Mouse (Mus musculus): ENCODE measurements around the gene Sbp. TPM values are rescaled to one million over a fixed set of nuclear protein-coding genes. Genes with fewer than 3 reads are reported as not detected.

The Sbp gene
- total RNA-seq, 2 experiments from 2014 or later = not detected

- ATAC-seq (ENCODE audit: poor library complexity, severe bottlenecking) = no peak
Observed at GRCm38 (mm10) chr17:23989802-23990201, 48.3 kb downstream of the Sbp start.

GRCm38 (mm10) chr17:23992789-23993553 lies 51.5 kb downstream of the Sbp start:
- no peak for ATAC-seq (ENCODE audit: poor library complexity, severe bottlenecking)

DNA sequence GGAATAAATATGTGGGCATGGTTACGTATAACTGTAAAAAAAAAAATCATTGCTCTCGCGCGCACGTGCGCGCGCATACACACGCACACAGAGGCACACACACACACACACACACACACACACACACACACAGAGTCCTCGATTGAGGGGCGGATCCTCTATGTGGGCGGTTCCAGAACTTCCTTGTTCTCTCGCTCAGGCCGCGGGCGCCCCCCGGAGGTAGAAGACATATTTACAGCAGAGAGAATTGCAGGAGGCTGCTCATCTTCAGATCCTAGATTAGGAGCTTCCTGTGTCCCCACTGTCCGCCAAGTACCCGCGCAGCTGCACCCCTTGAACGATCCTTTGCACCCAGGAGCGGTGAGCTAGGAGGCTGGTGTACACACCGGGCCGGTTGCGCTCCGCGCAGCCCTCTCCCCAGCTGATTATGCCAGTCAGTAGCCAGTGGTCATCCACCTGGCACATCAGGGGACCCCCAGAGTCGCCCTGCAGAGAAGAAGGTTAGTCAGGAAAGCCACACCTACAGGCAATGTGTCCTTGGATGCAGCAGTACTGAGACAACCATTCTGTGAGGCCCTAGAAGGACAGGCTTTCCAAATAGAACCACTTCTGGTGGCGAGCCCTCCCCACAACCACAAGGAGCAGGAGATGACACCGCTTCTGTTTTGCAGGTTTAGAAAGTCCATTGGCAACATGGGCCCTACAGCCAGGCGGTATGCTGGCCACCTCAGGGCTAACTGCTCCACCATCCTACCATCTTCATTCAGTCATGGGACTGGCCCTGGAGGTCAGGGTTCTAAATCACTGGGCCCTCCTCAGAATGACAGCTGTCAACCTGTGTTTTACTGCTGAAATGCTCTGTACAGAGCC lies 52.3 kb downstream of the Sbp start:
- peak; percentile 98 for ATAC-seq (ENCODE audit: poor library complexity, severe bottlenecking)

DNA sequence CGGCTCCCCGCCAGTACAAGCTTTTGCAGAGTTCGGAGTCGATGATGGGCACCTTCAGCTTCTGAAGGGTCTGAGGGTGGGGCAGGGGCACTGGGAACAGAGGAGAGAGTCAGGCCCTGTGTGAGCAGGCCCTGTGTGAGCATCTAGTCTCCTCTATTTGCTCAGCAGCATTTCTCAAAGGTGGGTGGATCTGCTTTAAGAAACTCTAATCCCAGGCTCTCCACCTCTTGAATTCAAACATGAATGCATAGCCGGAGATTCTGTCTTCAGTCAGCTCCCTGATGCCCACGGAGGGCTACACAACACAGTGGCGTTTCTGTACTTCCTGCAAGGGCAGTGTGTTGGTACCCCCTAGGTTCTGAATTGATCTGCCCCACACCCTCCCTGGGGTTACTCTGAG lies 53.2 kb downstream of the Sbp start:
- no peak for ATAC-seq (ENCODE audit: poor library complexity, severe bottlenecking)

Other genes with a start within 250 kb of the Sbp start
- not detected in 2 replicates for gene 1520401A03Rik, start 218.9 kb upstream of the Sbp start, total RNA-seq (2015)
- not detected in 2 replicates for gene 1520401A03Rik, start 218.9 kb upstream of the Sbp start, total RNA-seq (2017)
- gene Pkmyt1, start 215.3 kb upstream of the Sbp start, total RNA-seq (2015) = 31.1 and 32.2 TPM in 2 replicates
- gene Pkmyt1, start 215.3 kb upstream of the Sbp start, total RNA-seq (2017) = 15.9 and 16.6 TPM in 2 replicates
- 3.3 and 4.1 TPM in 2 replicates for gene Paqr4, start 200.8 kb upstream of the Sbp start, total RNA-seq (2015)
- gene Paqr4, start 200.8 kb upstream of the Sbp start, total RNA-seq (2017) = 7.6 and 10.1 TPM in 2 replicates
- not detected in 2 replicates for gene Kremen2, start 195.8 kb upstream of the Sbp start, total RNA-seq (2015)
- not detected in 2 replicates for gene Kremen2, start 195.8 kb upstream of the Sbp start, total RNA-seq (2017)
- gene Flywch1, start 170.1 kb upstream of the Sbp start, total RNA-seq (2015) = 3.1 and 3.7 TPM in 2 replicates
- 7.7 and 12.0 TPM in 2 replicates for gene Flywch1, start 170.1 kb upstream of the Sbp start, total RNA-seq (2017)
- 0.66 TPM in 1 of 2 replicates, not detected in the other for gene Flywch2, start 155.6 kb upstream of the Sbp start, total RNA-seq (2015)
- 0.92 TPM in 1 of 2 replicates, not detected in the other for gene Flywch2, start 155.6 kb upstream of the Sbp start, total RNA-seq (2017)
- 210 and 224 TPM in 2 replicates for gene Srrm2, start 151.1 kb upstream of the Sbp start, total RNA-seq (2015)
- gene Srrm2, start 151.1 kb upstream of the Sbp start, total RNA-seq (2017) = 81.2 and 117 TPM in 2 replicates
- 283 and 294 TPM in 2 replicates for gene Elob, start 112.5 kb upstream of the Sbp start, total RNA-seq (2015)
- 113 and 140 TPM in 2 replicates for gene Elob, start 112.5 kb upstream of the Sbp start, total RNA-seq (2017)
- gene Prss33, start 105.6 kb upstream of the Sbp start, total RNA-seq (2015) = not detected in 2 replicates
- not detected in 2 replicates for gene Prss33, start 105.6 kb upstream of the Sbp start, total RNA-seq (2017)
- not detected in 2 replicates for gene Prss32, start 97.8 kb upstream of the Sbp start, total RNA-seq (2015)
- gene Prss32, start 97.8 kb upstream of the Sbp start, total RNA-seq (2017) = not detected in 2 replicates
- gene Prss41, start 97.5 kb upstream of the Sbp start, total RNA-seq (2015) = not detected in 2 replicates
- gene Prss41, start 97.5 kb upstream of the Sbp start, total RNA-seq (2017) = not detected in 2 replicates
- gene Prss21, start 73.6 kb upstream of the Sbp start, total RNA-seq (2015) = not detected in 2 replicates
- not detected in 2 replicates for gene Prss21, start 73.6 kb upstream of the Sbp start, total RNA-seq (2017)
- not detected in 2 replicates for gene Dcpp1, start 60.8 kb upstream of the Sbp start, total RNA-seq (2015)
- not detected in 2 replicates for gene Dcpp1, start 60.8 kb upstream of the Sbp start, total RNA-seq (2017)
- not detected in 2 replicates for gene Dcpp2, start 60.8 kb upstream of the Sbp start, total RNA-seq (2015)
- not detected in 2 replicates for gene Dcpp2, start 60.8 kb upstream of the Sbp start, total RNA-seq (2017)
- not detected in 2 replicates for gene Dcpp3, start 24.2 kb upstream of the Sbp start, total RNA-seq (2015)
- gene Dcpp3, start 24.2 kb upstream of the Sbp start, total RNA-seq (2017) = not detected in 2 replicates
- gene Sbpl, start 13.6 kb downstream of the Sbp start, total RNA-seq (2015) = not detected in 2 replicates
- gene Sbpl, start 13.6 kb downstream of the Sbp start, total RNA-seq (2017) = not detected in 2 replicates
- gene Prss30, start 38.9 kb downstream of the Sbp start, total RNA-seq (2015) = 1.2 and 2.5 TPM in 2 replicates
- gene Prss30, start 38.9 kb downstream of the Sbp start, total RNA-seq (2017) = 0.89 and 1.2 TPM in 2 replicates
- gene Prss22, start 56.4 kb downstream of the Sbp start, total RNA-seq (2015) = not detected in 2 replicates
- gene Prss22, start 56.4 kb downstream of the Sbp start, total RNA-seq (2017) = not detected in 2 replicates
- not detected in 2 replicates for gene Prss27, start 96.5 kb downstream of the Sbp start, total RNA-seq (2015)
- not detected in 2 replicates for gene Prss27, start 96.5 kb downstream of the Sbp start, total RNA-seq (2017)
- 12.0 and 16.7 TPM in 2 replicates for gene Kctd5, start 131.8 kb downstream of the Sbp start, total RNA-seq (2015)
- gene Kctd5, start 131.8 kb downstream of the Sbp start, total RNA-seq (2017) = 17.3 and 17.7 TPM in 2 replicates
- gene Pdpk1, start 209.3 kb downstream of the Sbp start, total RNA-seq (2015) = 45.4 and 51.3 TPM in 2 replicates
- 50.6 and 57.7 TPM in 2 replicates for gene Pdpk1, start 209.3 kb downstream of the Sbp start, total RNA-seq (2017)
- gene Amdhd2, start 222.1 kb downstream of the Sbp start, total RNA-seq (2015) = 28.8 and 36.3 TPM in 2 replicates
- gene Amdhd2, start 222.1 kb downstream of the Sbp start, total RNA-seq (2017) = 44.4 and 68.1 TPM in 2 replicates
- gene Atp6v0c, start 228.0 kb downstream of the Sbp start, total RNA-seq (2015) = 468 and 476 TPM in 2 replicates
- gene Atp6v0c, start 228.0 kb downstream of the Sbp start, total RNA-seq (2017) = 175 and 180 TPM in 2 replicates

All from megakaryocyte, adult 5-6 weeks (primary cell).